Mouse (Mus musculus) testis, adult 10 weeks (tissue): ENCODE measurements around the gene Btbd35f3. TPM values are rescaled to one million over a fixed set of nuclear protein-coding genes. Genes with fewer than 3 reads are reported as not detected.

Source experiments
- polyA plus RNA-seq: library from polyadenylated mRNA; stranded (reverse); fragments of 350-450 nt; fragmentation: Illumina TruSeq; extraction: RNeasy Lipid Tissue Mini Kit (QIAGEN cat#74804); gene quantifications from one replicate; pipeline ENCODE4 v1.2.3, GENCODE M21; 2014; ENCODE audit warnings: low read depth, low replicate concordance

Btbd35f3 gene
- polyA plus RNA-seq: 10.2 TPM

GRCm38 (mm10) chrX:4037374-4037773 is at the start of gene Btbd35f3:
Btbd35f3 (plus strand) TSS chrX:4037674.

Other genes with a start within 250 kb of the Btbd35f3 start
- gene Btbd35f16, start 80.7 kb upstream of the Btbd35f3 start, polyA plus RNA-seq: 3.6 TPM
- gene Btbd35f28, start 158.9 kb downstream of the Btbd35f3 start, polyA plus RNA-seq: 3.5 TPM